Mouse (Mus musculus) kidney, adult 2 months (tissue): Measurements from ENCODE around the gene Birc6.

Experiments
- CTCF ChIP-seq: fragments of 200-500 bp; conservative IDR thresholded peaks from 2 replicates; pipeline ENCODE4 v1.5.1; 2011; ENCODE audit warnings: low read depth, mild to moderate bottlenecking, control low read depth, low read length, moderate library complexity, mixed read lengths; ENCODE audit not compliant: insufficient read depth, insufficient read length
- POLR2A ChIP-seq: fragments of 200-500 bp; IDR thresholded peaks from one replicate; pipeline ENCODE4 v1.6.1; 2011; ENCODE audit warnings: low read depth, low read length, control low read depth

DNA sequence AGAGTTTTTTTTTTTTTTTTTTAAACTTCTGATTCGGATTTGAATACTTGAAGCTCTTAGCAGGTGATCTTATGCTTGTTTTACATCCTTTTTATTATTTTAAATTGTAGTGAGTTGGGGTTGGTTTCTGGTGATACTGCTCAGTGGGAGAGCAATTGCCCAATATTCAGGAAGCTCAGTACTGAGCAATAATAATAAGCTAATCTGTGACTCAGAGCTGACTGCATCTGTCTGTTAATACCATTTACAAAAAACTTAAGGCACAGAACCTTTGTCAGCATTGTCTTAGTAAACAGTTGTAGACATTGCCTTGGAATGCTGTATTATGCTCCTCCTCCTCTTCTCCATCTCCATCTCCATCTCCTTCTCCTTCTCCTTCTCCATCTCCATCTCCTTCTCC is 42.5 kb downstream of the Birc6 start:
- TF ChIP-seq CTCF (no peak), POLR2A (no peak)
